Mouse (Mus musculus) mesoderm, embryonic 11.5 days (tissue): ENCODE results near the gene 4931406C07Rik.
A peak's percentile ranks its signal among the peaks of the same experiment; 100 is the strongest.

ENCODE experiments used
- DNase-seq: peaks from one replicate; pipeline ENCODE4 v3.0.0-alpha.2; 2012; ENCODE audit warnings: low read depth, low spot score

4931406C07Rik gene

DNA sequence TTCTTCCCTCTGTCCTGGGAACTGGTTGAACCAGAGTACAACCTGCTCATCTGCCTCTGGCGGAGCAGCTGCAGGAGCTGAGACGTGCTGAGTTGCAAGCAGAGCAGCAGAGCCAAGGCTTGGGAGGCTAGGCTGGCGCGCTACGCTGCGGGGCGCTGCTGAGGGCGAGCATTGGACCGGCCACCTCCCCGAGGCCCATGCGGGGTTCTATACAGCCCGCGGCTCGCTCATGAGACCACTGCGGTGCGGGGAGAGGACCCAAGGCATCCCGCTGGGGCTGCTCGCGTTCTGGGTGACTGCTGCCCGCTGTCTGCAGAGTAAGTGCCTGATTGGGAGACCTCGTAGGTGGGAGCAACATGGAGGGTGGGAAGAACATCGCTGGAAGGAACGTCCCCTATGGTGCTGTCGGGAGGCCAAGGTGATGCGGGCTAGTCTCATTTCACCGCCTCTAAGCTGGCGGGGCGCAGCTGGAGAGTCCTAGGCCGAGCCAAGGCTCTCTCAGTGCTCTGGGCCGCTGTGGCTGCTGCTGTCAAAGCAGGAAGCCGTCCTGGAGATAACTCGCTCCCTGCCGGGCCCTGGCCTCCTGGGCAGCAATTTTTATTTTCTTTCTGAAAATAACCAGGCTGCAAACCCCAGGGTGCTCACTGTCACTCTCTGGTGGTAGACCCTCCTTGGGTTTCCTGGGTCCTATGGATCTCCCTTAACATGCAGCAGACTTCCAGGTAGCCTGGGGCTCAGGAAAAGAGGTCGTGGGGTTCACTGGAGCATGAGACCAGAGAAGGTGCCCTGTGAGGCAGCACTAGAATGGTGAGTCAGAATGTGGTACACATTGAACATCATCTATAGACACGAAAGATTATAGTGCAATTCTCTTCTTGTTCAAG, 67.0 kb downstream of the 4931406C07Rik start, which contains the start of gene Vstm5:
TSS of gene Vstm5 (plus strand) at position 4 of the 884 bp plus-strand sequence.
- DNase-seq, result peak; percentile 47

DNA sequence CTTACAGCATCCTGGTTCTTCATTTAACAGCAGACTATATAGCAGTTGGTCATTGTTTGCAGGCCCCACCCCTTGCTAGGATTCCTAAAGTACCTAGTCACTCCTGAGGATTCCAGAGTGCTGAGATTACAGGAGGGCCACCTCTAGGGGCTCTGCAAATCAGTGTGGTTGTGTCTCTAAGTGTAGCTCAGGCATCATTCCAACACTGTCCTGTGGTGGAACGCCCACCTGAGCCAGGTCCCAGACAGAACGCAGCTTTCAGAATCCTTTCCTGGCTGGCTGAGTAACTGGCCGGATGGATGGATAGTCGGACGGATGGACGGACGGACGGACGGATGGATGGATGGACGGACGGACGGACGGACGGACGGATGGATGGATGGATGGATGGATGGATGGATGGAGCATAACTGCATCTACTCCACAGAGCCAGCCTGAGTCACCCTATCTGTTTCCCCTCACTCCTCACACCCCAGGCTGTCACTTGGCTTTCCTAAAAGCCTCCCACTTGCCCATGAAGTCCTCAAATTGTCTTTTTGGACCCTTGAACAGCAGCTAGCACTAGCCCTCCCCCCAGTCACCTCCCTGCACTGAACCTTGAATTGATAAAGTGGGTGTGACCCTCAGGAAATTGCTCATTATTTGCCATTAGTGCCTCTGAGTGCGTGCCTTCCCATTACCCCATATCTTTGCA, 67.8 kb downstream of the 4931406C07Rik start:
- DNase-seq, result no peak

DNA sequence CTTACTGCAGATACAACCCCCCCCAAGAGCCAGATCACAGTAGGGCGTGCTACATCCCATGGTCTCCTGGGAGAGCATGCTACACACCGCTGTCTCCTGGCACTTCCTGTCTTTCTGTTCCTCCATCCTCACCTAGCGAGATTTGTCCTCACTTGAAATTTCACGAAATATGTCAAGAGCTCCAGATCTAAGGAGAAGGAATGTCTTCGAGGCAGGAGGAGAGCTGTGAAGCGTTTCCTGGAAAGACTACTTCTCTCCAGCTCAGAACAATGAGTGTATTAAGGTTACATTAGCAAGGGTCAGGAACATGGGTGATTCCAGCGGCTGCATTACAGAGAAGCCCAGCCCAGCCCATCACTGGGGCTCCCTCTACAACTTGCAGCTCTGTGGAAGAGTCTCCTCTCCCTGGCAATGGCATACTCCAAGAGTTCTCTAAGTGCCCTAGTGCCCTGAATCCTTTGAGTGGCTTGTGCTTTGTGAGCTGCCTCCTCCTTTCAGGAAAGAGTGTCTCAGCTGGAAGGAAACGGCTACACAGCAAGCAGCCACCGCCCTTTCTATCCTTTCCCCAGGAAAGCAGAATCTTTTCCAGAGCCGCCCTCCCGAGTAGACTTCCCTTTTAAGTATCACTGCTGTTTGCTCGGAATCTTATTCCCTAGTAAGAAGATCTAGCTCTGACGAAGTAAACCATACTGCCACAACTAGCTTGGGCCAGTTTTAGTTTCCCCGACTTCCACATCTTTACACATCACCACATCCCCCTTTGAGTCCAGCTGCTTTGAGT, 68.5 kb downstream of the 4931406C07Rik start:
- no peak for DNase-seq

GRCm38 (mm10) chr9:15235986-15236385, 70.3 kb downstream of the 4931406C07Rik start:
- DNase-seq, result no peak

DNA sequence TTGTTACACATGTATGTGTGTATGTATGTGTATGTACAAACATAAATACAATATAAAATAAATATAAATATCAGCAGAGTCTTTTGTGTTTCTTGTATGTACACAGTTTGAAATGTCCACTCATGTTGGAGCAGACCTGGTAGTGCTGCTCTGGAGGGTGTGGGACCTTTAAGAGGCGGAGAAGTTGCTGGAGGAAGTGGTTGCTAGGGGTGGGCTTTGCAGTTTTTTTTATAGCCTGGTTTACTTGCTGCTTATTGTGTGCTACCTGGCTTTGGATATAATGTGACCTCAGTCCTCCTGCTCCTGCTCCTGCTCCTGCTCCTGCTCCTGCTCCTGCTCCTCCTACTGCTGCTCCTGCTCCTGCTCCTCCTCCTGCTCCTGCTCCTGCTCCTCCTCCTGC, 72.6 kb downstream of the 4931406C07Rik start:
- DNase-seq, result no peak
